Mouse (Mus musculus): ENCODE results near the gene Rab27a. TPM values are rescaled to one million over a fixed set of nuclear protein-coding genes. Genes with fewer than 3 reads are reported as not detected.
A peak's percentile ranks its signal among the peaks of the same experiment; 100 is the strongest.

Rab27a gene
- total RNA-seq, 2 experiments from 2014 or later, result 5.9 to 8.2 TPM

DNA sequence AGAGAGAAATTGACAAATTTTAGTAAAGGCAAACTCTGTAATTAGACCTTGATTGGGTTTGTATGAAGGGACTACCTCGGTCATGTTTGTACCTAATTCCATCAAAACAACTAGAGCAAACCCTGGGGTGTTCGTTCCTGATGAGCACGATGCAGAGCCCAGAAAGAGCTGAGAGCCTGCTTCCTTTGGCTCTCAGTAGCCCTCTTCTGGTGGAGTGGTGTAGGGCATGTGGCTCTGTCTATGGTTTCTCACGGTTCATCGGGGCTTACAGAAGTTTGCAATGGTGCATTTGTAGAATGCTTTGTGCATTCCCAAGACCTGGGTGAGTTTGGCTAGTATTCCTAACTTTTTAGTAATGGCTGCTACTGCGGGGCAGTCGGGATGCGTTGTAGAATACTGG, 77.1 kb downstream of the Rab27a start:
- intact Hi-C loops (cut with DNase I), result no loop called here
- peak; percentile 40 to 47 for DNase-seq (ENCODE audit: low spot score in 2 of 2)

DNA sequence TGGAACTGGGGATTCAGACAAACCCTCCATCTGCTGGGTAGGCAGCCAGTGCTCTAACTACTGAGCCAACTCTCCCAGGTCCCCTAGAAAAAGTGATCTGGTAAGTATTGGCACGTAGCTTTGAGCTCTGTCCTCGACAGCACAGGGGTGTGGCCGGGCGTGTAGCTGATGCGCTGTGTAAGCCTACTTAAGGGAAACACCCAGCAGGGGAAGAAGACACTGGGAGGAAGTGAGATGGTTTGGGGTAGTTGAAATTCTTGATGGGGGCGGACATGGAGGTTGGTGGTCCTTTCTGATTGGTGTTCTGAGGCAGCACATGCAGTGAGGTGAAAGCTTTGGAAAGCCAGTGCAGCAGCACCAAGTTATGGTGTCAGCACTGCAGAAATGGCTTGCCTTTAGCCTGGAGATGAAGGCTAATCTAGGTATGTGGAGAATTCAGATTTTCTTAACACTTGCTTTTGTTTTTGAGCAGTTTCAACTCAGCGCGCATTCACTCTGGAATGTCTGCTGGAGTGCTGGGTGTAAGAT, 80.5 kb downstream of the Rab27a start:
- intact Hi-C loops (cut with DNase I), result no loop called here
- DNase-seq (ENCODE audit: low spot score in 2 of 2), result no peak

DNA sequence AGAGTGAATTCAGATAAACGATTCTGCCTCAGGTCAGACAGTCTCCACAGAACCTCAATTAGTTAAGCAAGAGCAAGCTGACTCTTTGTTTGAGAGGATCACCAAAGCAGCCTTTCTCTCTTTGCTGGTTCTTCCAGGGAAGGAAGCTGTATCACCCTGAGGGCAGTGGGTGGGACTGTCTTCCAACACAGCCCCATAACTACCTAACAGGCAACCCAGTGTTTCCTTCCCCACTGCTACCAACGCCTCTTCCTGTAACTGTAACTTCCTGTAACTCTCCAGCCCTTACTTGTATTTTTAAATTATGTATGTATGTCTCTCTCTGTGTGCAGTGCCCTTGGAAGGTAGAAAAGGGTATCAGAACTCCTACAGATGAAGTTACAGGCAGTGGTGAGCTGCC, 82.8 kb downstream of the Rab27a start:
- DNase-seq (ENCODE audit: low spot score in 2 of 2), result no peak
- intact Hi-C loops (cut with DNase I), result no loop called here

DNA sequence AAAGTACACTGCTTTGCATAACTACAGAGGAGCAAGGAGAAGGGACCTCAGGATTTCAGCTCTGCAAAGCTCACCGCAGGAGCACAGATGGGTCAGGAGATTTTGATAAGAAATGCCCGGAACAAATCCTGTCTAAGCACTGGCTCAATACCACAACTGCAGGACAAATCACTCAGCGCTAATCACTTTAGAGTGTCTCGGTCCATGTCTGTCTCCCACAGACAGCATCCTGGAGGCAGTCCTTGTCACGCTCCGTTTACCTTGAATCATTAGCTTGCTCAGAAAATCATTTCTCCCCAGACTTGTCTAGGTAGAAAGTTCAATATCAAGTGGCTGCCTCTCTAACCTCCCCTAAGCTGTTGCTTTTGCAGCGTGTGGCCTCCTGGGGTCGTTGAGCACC, 85.2 kb downstream of the Rab27a start:
- DNase-seq (ENCODE audit: low spot score in 2 of 2), result no peak
- intact Hi-C loops (cut with DNase I), result no loop called here

DNA sequence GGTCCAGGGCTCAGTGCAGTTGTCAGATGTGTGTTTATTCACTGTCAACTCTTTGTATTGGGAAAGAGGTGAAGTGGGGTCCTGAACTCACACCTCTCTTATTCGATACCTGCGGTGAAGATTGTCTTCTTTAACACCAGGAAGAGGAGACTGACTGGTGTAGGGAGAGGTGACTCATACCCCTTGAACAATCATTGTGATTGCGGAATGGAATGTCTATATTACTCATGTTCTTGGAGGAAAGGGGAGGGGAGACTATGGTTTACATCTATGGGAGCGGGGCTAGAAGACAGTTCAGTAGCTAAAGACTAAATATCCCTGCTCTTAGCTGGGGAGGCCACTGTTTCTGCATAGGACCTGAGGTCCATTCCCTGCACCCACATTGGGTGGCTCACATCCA, 85.9 kb downstream of the Rab27a start:
- DNase-seq (ENCODE audit: low spot score in 2 of 2), result no peak
- intact Hi-C loops (cut with DNase I), result no loop called here

DNA sequence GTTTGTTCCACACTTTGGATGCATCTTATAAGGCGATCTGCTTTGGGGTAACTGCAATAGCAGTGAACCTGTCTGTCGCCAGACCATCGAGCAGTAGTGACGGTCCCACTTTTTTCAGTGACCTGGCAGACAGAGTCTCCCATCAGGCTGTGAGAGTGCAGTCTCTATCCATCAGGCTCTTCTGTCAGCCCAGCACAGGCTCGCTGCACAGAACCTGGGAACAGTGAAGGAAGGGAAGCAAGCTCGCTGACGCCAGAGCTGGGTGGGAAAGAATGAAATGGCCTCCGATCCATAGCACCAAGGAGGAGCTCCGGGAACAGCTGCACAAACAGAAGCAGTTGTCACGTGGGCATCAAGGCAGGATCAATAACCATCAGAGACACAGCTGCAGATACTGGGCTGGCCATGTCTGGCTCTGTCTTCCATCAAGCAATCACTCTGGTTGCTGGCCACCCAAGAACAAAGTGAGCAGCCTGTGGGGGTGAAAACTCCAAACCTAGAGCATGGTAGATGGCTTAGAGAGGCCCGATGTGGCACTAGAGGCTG, 92.8 kb downstream of the Rab27a start:
- no peak for DNase-seq (ENCODE audit: low spot score in 2 of 2)
- intact Hi-C loops (cut with DNase I), result no loop called here

Small RNA genes lying within 50 kb of the gene (microRNA-seq; reads per million reads assigned to microRNA genes)
- 0 reads per million in 2 experiments for gene Gm27353

Other genes with a start within 250 kb of the Rab27a start
- gene Prtg, start 238.0 kb upstream of the Rab27a start, total RNA-seq (2021), result 1 to 10 TPM; 1.1 to 1.4 TPM
- 10 to 100 TPM; 12.0 to 13.0 TPM for gene Pygo1, start 119.2 kb upstream of the Rab27a start, total RNA-seq (2021)
- 1 to 10 TPM; 1.1 to 1.7 TPM for gene Dyx1c1, start 86.1 kb upstream of the Rab27a start, total RNA-seq (2021)
- under 1 TPM in 1 of 2 experiments, not detected in 1; 0.29 TPM for gene Gm44503, start 86.0 kb upstream of the Rab27a start, total RNA-seq (2021)
- gene Ccpg1os, start 59.5 kb upstream of the Rab27a start, total RNA-seq (2021), result 1 to 10 TPM; 7.6 to 8.6 TPM
- gene Ccpg1, start 59.4 kb upstream of the Rab27a start, total RNA-seq (2021), result 100 to 1,000 TPM; 104 to 117 TPM
- gene Pigb, start 4.5 kb upstream of the Rab27a start, total RNA-seq (2021), result 10 to 100 TPM; 15.2 to 15.4 TPM
- gene Khdc3, start 57.0 kb downstream of the Rab27a start, total RNA-seq (2021), result 1 to 10 TPM; 1.2 to 1.4 TPM
- gene Gm20509, start 57.6 kb downstream of the Rab27a start, total RNA-seq (2021), result not detected
- gene Rsl24d1, start 68.6 kb downstream of the Rab27a start, total RNA-seq (2021), result 10 to 100 TPM; 51.8 to 56.9 TPM

All from left cerebral cortex, postnatal 14 days (tissue).